Mouse (Mus musculus): ENCODE measurements around the gene Unc45b. TPM values are rescaled to one million over a fixed set of nuclear protein-coding genes. Genes with fewer than 3 reads are reported as not detected.

Unc45b gene
- total RNA-seq, 2 experiments from 2014 or later, result 4.4 to 4.9 TPM

DNA sequence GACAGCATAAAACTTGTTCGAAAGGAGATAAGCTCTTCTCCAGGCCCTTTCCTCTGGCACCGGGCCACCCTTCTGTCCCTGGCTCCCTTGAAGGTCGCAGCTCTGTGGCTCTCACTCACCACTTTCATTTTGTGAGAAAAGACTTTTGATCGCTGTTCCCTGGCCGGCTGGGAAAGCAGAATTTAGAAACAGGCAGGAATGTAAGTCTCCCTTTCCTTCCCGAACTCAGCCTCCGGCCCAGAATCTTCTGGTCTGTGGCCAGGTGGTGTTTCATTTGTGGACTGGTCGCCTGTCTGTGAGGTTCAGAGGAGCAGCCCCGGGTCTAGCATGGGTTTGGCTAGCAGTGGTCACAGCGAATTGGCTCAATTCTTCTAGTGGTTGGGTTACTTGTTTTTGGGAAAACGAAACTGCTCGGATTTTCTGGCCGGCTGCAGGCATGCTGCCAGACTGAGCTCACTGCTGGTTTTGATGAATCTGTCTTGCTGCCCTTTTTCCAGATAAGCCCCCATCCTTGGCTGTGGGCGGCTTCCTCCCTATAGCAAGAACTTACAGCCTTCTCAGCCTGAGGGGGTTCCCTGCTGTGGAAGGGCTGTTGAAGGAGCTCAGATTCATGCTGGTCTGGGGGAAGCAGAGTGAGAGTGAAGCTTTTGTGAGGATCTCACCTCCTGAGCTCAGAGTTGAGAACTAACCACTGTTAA is 81.3 kb downstream of the Unc45b start, which contains the start of gene Slfn9:
TSS of gene Slfn9 (minus strand) at position 362 of the 698 bp plus-strand sequence.
- DNase-seq (ENCODE audit: low spot score in 2 of 2), result peak; percentile 25 to 34

Small RNA genes within 50 kb of the gene (microRNA-seq; reads per million reads assigned to microRNA genes)
- gene Mir7679, result 0 reads per million in 2 experiments

Other genes with a start within 250 kb of the Unc45b start
- gene Cct6b, start 146.2 kb upstream of the Unc45b start, total RNA-seq (2021), result under 1 TPM; 0.40 to 0.46 TPM
- 10 to 100 TPM; 17.1 to 17.6 TPM for gene Zfp830, start 146.2 kb upstream of the Unc45b start, total RNA-seq (2021)
- gene Lig3, start 129.4 kb upstream of the Unc45b start, total RNA-seq (2021), result 10 to 100 TPM; 31.0 to 35.3 TPM
- 1 to 10 TPM; 3.8 to 6.3 TPM for gene Rffl, start 39.3 kb upstream of the Unc45b start, total RNA-seq (2021)
- 1 to 10 TPM; 9.7 TPM for gene Rad51d, start 19.9 kb upstream of the Unc45b start, total RNA-seq (2021)
- gene Fndc8, start 18.4 kb upstream of the Unc45b start, total RNA-seq (2021), result not detected
- 10 to 100 TPM; 29.2 to 40.7 TPM for gene Nle1, start 2.1 kb upstream of the Unc45b start, total RNA-seq (2021)
- 1 to 10 TPM; 4.0 to 4.3 TPM for gene Slfn5, start 40.8 kb downstream of the Unc45b start, total RNA-seq (2021)
- gene Slfn9, start 81.3 kb downstream of the Unc45b start, total RNA-seq (2021), result under 1 TPM; 0.91 to 0.98 TPM
- gene Slfn8, start 110.3 kb downstream of the Unc45b start, total RNA-seq (2021), result under 1 TPM; 0.23 to 0.49 TPM
- gene Slfn2, start 154.6 kb downstream of the Unc45b start, total RNA-seq (2021), result under 1 TPM; 0.27 to 0.64 TPM
- gene Slfn1, start 206.3 kb downstream of the Unc45b start, total RNA-seq (2021), result not detected

All from layer of hippocampus, postnatal 10 days (tissue).